Comparison of ENCODE assay signal across 7 mouse cellular contexts in the genomic region with DNA sequence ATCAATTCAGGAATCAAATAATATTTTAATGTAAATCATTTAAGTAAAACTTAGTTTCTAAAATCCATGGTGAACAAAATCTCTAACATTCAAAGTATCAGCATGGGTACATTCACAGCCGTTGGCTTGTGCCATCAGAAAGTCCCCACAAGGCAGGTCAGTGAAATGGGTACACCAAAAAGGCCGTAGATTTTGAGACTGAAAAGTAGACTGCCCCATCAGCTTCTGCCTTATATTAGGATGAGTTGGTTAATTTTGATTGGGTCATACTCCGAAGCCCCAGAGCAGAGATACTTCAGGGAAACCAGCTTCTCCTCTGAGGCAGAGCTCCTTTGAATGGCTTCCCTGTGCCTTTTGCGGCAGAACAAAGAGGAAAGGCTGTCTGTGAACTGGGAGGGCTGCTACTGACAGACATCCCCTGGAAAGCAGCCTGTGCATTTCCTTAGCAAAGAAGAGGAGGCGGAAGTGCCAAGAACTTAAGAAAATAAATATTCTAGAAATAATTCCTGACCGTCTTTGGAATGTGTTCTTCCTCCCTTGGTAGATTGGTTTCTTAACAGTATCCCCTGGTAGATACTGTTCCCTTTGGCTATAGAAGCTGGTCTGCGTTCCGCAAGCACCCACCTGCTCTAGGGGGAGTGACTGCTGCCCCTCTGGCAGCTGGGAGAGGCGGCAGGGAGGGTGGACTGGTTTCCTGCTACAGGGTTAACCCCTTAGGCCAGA.
DNase-seq lines count a peak whose midpoint lies in the region; ATAC-seq lines count a peak whose summit lies in the region.

No protein-coding gene starts in this region.

- peak overlapping the region; percentile 61 for H3K27ac ChIP-seq in heart, embryonic 16.5 days (ENCODE audit: low read length)
- 0 out of 2 replicates have a peak overlapping the region, but pooled peaks have one; percentile 7 for H3K27ac ChIP-seq in neural tube, embryonic 12.5 days

- 47% methylated on average over 9 of the region's 9 CpGs for WGBS in heart, embryonic 16.5 days
- 27% methylated on average over 9 of the region's 9 CpGs for WGBS in neural tube, embryonic 12.5 days

- H3K9me3 ChIP-seq in heart, embryonic 16.5 days (replicated peaks; ENCODE audit: control insufficient read depth, low read length), result no peaks in the 10 kb centered on the region
- H3K9me3 ChIP-seq in neural tube, embryonic 12.5 days, result no peaks in the 10 kb centered on the region

- H3K36me3 ChIP-seq in heart, embryonic 16.5 days (ENCODE audit: control insufficient read depth, insufficient read depth), result no peaks in the 10 kb centered on the region
- no peaks in the 10 kb centered on the region for H3K36me3 ChIP-seq in neural tube, embryonic 12.5 days

- H3K9ac ChIP-seq in heart, embryonic 16.5 days (ENCODE audit: low read length), result peak overlapping the region; percentile 52
- no peak overlapping the region for H3K9ac ChIP-seq in neural tube, embryonic 12.5 days

- H3K4me1 ChIP-seq in heart, embryonic 16.5 days (ENCODE audit: control insufficient read depth, insufficient read depth, low read length), result peaks cover 60% of the 10 kb centered on the region
- H3K4me1 ChIP-seq in neural tube, embryonic 12.5 days, result peaks cover 45% of the 10 kb centered on the region

- H3K27me3 ChIP-seq in heart, embryonic 16.5 days (ENCODE audit: control insufficient read depth, insufficient read depth, low read length), result no peaks in the 10 kb centered on the region
- H3K27me3 ChIP-seq in neural tube, embryonic 12.5 days (replicated peaks), result no peaks in the 10 kb centered on the region

- H3K4me3 ChIP-seq in heart, embryonic 16.5 days (ENCODE audit: low read length), result no peak overlapping the region
- H3K4me3 ChIP-seq in neural tube, embryonic 12.5 days, result no peak overlapping the region

- ATAC-seq in heart, embryonic 16.5 days (replicated peaks; ENCODE audit: extremely low read depth, insufficient read depth, low FRiP score), result no peak
- no peak for ATAC-seq in neural tube, embryonic 12.5 days (ENCODE audit: low FRiP score, low read depth)
- ATAC-seq in cerebellum, adult (ENCODE audit: insufficient number of reproducible peaks, low FRiP score, low TSS enrichment), result no peak

- H3K4me2 ChIP-seq in heart, embryonic 16.5 days (ENCODE audit: low read depth, low read length), result 0 out of 2 replicates have a peak overlapping the region, but pooled peaks have one; percentile 3
- peak overlapping the region; percentile 27 for H3K4me2 ChIP-seq in neural tube, embryonic 12.5 days (replicated peaks)

- peak; percentile 12 for DNase-seq in R1 (ENCODE audit: low read depth, low spot score)
- peak; percentile 58 for DNase-seq in embryo, embryonic 11 days
- peak; percentile 66 for DNase-seq in kidney, postnatal 14 days
- DNase-seq in spleen, postnatal 10 days (ENCODE audit: low spot score in 2 of 2), result no peak

Comparison
In these comparisons a context has a peak if more than half of its experiments do, and no peak if none do; other contexts are left out.
1. DNase-seq: peak in R1 (single experiment), embryo, embryonic 11 days (single experiment) and kidney, postnatal 14 days (single experiment); none in spleen, postnatal 10 days (0 of 2).